8 mouse cellular contexts compared by ENCODE assay signal in genomic region chr12:72408111-72408891, GRCm38 (mm10). TPM values are rescaled to one million over a fixed set of nuclear protein-coding genes. Genes with fewer than 3 reads are reported as not detected.
A peak's percentile ranks its signal among the peaks of the same experiment; 100 is the strongest.
DNase-seq lines count a peak whose midpoint lies in the region; ATAC-seq and TF ChIP-seq lines count a peak whose summit lies in the region.

No protein-coding gene starts in this region.

- no peak overlapping the region for H3K27ac ChIP-seq in embryonic facial prominence, embryonic 12.5 days
- H3K27ac ChIP-seq in heart, adult 2 months, result no peak overlapping the region
- no peak overlapping the region for H3K27ac ChIP-seq in kidney, adult 2 months (ENCODE audit: insufficient read depth, low read depth, low read length)
- H3K27ac ChIP-seq in limb, embryonic 13.5 days, result no peak overlapping the region
- peak overlapping the region; percentile 27; the same call in 1 of the 2 replicates for H3K27ac ChIP-seq in midbrain, embryonic 11.5 days (ENCODE audit: low read depth, low read length)
- H3K27ac ChIP-seq in small intestine, adult 2 months (ENCODE audit: insufficient read depth, low read depth, low read length), result no peak overlapping the region

- H3K4me3 ChIP-seq in embryonic facial prominence, embryonic 12.5 days, result peak overlapping the region; percentile 68
- H3K4me3 ChIP-seq in heart, adult 2 months, result peak overlapping the region; percentile 54
- H3K4me3 ChIP-seq in kidney, adult 2 months (ENCODE audit: insufficient read depth, low read depth, low read length), result peak overlapping the region; percentile 38
- H3K4me3 ChIP-seq in limb, embryonic 13.5 days, result peak overlapping the region; percentile 69
- H3K4me3 ChIP-seq in midbrain, embryonic 11.5 days (ENCODE audit: low read depth, low read length), result peak overlapping the region; percentile 65
- peak overlapping the region; percentile 55 for H3K4me3 ChIP-seq in small intestine, adult 2 months (ENCODE audit: low read depth, low read length)

- under 1% methylated on average over 58 of the region's 63 CpGs for WGBS in embryonic facial prominence, embryonic 12.5 days
- WGBS in heart, adult 2 months, result 1% methylated on average over 63 of the region's 63 CpGs
- WGBS in kidney, adult 2 months, result 1% methylated on average over 60 of the region's 63 CpGs
- whole genome bisulfite sequencing in limb, embryonic 13.5 days, result under 1% methylated on average over 61 of the region's 63 CpGs
- WGBS in midbrain, embryonic 11.5 days, result under 1% methylated on average over 62 of the region's 63 CpGs
- under 1% methylated on average over 63 of the region's 63 CpGs for WGBS in small intestine, adult 2 months

- no peaks in the 10 kb centered on the region for H3K36me3 ChIP-seq in embryonic facial prominence, embryonic 12.5 days
- no peaks in the 10 kb centered on the region for H3K36me3 ChIP-seq in heart, adult 2 months (ENCODE audit: control insufficient read depth, insufficient read depth, low read length)
- H3K36me3 ChIP-seq in kidney, adult 2 months (ENCODE audit: control insufficient read depth, insufficient read depth, low read length), result no peaks in the 10 kb centered on the region
- H3K36me3 ChIP-seq in limb, embryonic 13.5 days, result no peaks in the 10 kb centered on the region
- H3K36me3 ChIP-seq in midbrain, embryonic 11.5 days (ENCODE audit: control insufficient read depth, insufficient read depth, low read length), result no peaks in the 10 kb centered on the region
- H3K36me3 ChIP-seq in small intestine, adult 2 months (ENCODE audit: control insufficient read depth, insufficient read depth, low read length), result no peaks in the 10 kb centered on the region

- peak overlapping the region; percentile 98 for H3K4me2 ChIP-seq in embryonic facial prominence, embryonic 12.5 days (replicated peaks)
- H3K4me2 ChIP-seq in limb, embryonic 13.5 days (replicated peaks), result peak overlapping the region; percentile 99
- peak overlapping the region; percentile 95 for H3K4me2 ChIP-seq in midbrain, embryonic 11.5 days

- no peaks in the 10 kb centered on the region for H3K9me3 ChIP-seq in embryonic facial prominence, embryonic 12.5 days
- no peaks in the 10 kb centered on the region for H3K9me3 ChIP-seq in limb, embryonic 13.5 days
- no peaks in the 10 kb centered on the region for H3K9me3 ChIP-seq in midbrain, embryonic 11.5 days (ENCODE audit: control insufficient read depth, low read length)

- peak; percentile 70 for DNase-seq in layer of hippocampus, adult 11-12 months (ENCODE audit: low spot score)
- no peak for DNase-seq in layer of hippocampus, adult 9-10 months (ENCODE audit: low spot score)
- peak; percentile 58 to 73 for DNase-seq in heart, adult 2 months
- DNase-seq in kidney, adult 2 months, result peak; percentile 11
- peak; percentile 97 for DNase-seq in midbrain, embryonic 11.5 days (ENCODE audit: low spot score, missing footprints)

- TF ChIP-seq EP300 in heart, adult 2 months (IDR thresholded peaks at IDR 0.05; ENCODE audit: insufficient read depth, low read depth, low read length), result no peak

- H3K27me3 ChIP-seq in embryonic facial prominence, embryonic 12.5 days, result peaks cover 33% of the 10 kb centered on the region
- H3K27me3 ChIP-seq in heart, adult 2 months (ENCODE audit: control insufficient read depth, insufficient read depth, low read length), result peaks cover 6% of the 10 kb centered on the region
- H3K27me3 ChIP-seq in kidney, adult 2 months (replicated peaks; ENCODE audit: control insufficient read depth, insufficient read depth, low read length), result no peaks in the 10 kb centered on the region; the same call in 1 of the 2 replicates
- peaks cover 44% of the 10 kb centered on the region for H3K27me3 ChIP-seq in limb, embryonic 13.5 days
- H3K27me3 ChIP-seq in midbrain, embryonic 11.5 days (ENCODE audit: control insufficient read depth, insufficient read depth, low read length), result peaks cover 17% of the 10 kb centered on the region; the same call in 1 of the 2 replicates
- H3K27me3 ChIP-seq in small intestine, adult 2 months (ENCODE audit: control insufficient read depth, insufficient read depth, low read length), result peaks cover 23% of the 10 kb centered on the region

- ATAC-seq in embryonic facial prominence, embryonic 12.5 days (ENCODE audit: insufficient number of reproducible peaks, insufficient read depth, low FRiP score, low TSS enrichment), result peak; percentile 81; the same call in 1 of the 2 replicates
- peak; percentile 79 for ATAC-seq in limb, embryonic 13.5 days (ENCODE audit: low FRiP score, low read depth)
- ATAC-seq in midbrain, embryonic 11.5 days (ENCODE audit: low FRiP score), result peak; percentile 88

- H3K9ac ChIP-seq in embryonic facial prominence, embryonic 12.5 days, result peak overlapping the region; percentile 52
- peak overlapping the region; percentile 65 for H3K9ac ChIP-seq in heart, adult 2 months (ENCODE audit: low read depth, low read length)
- peak overlapping the region; percentile 70 for H3K9ac ChIP-seq in limb, embryonic 13.5 days
- H3K9ac ChIP-seq in midbrain, embryonic 11.5 days (ENCODE audit: low read length), result peak overlapping the region; percentile 67

- no peak for TF ChIP-seq POLR2A in heart, adult 2 months (IDR thresholded peaks at IDR 0.05; ENCODE audit: insufficient read depth, low read depth, low read length)
- no peak for TF ChIP-seq POLR2A in kidney, adult 2 months (IDR thresholded peaks at IDR 0.05; ENCODE audit: low read depth, low read length)
- no peak for TF ChIP-seq POLR2A in small intestine, adult 2 months (IDR thresholded peaks at IDR 0.05; ENCODE audit: low read depth, low read length)

- H3K4me1 ChIP-seq in embryonic facial prominence, embryonic 12.5 days, result peaks cover 11% of the 10 kb centered on the region
- peaks cover 1% of the 10 kb centered on the region; the same call in 1 of the 2 replicates for H3K4me1 ChIP-seq in heart, adult 2 months (ENCODE audit: control insufficient read depth, insufficient read depth, low read length)
- H3K4me1 ChIP-seq in kidney, adult 2 months (ENCODE audit: control insufficient read depth, insufficient read depth, low read length), result no peaks in the 10 kb centered on the region
- peaks cover 14% of the 10 kb centered on the region for H3K4me1 ChIP-seq in limb, embryonic 13.5 days
- H3K4me1 ChIP-seq in midbrain, embryonic 11.5 days (ENCODE audit: control insufficient read depth, insufficient read depth, low read length), result peaks cover 13% of the 10 kb centered on the region
- no peaks in the 10 kb centered on the region for H3K4me1 ChIP-seq in small intestine, adult 2 months (ENCODE audit: control insufficient read depth, insufficient read depth, insufficient read length, low read length)

- no peak for TF ChIP-seq CTCF in heart, adult 2 months (IDR thresholded peaks at IDR 0.05)
- TF ChIP-seq CTCF in kidney, adult 2 months (conservative IDR thresholded peaks at IDR 0.05; ENCODE audit: insufficient read depth, insufficient read length, low read depth, low read length), result no peak
- TF ChIP-seq CTCF in small intestine, adult 2 months (IDR thresholded peaks at IDR 0.05; ENCODE audit: extremely low read depth, insufficient read length, insufficient replicate concordance, low read depth, low read length), result no peak

- no peaks in the 10 kb centered on the region for H3K79me2 ChIP-seq in heart, adult 2 months (replicated peaks; ENCODE audit: control insufficient read depth, insufficient read depth, low read length)

- intact Hi-C loops in heart, adult 2 months (cut with DNase I), result no loop called here

RNA-seq across cellular contexts. Expression of gene Rtn1, which starts 0.6 kb away (rescaled TPM):
- polyA plus RNA-seq in embryonic facial prominence, embryonic 12.5 days (2016; fragmentation: Nextera tagmentation; extraction: Ambion mirVana), result 89.3 and 111 TPM in 2 replicates
- total RNA-seq in heart, adult 2 months (2021), result 1 to 10 TPM; 2.9 to 3.8 TPM
- polyA plus RNA-seq in heart, adult 2 months (2012; rRNA removed), result 3.5 and 4.2 TPM in 2 replicates
- polyA plus RNA-seq in kidney, adult 2 months (2012; rRNA removed), result 3.0 and 5.6 TPM in 2 replicates
- polyA plus RNA-seq in limb, embryonic 13.5 days (2015; fragmentation: Nextera tagmentation; extraction: Ambion mirVana), result 7.3 and 11.2 TPM in 2 replicates
- 332 and 335 TPM in 2 replicates for polyA plus RNA-seq in midbrain, embryonic 11.5 days (2014; fragmentation: Nextera tagmentation; extraction: Ambion mirVana)
- 3.1 and 4.1 TPM in 2 replicates for polyA plus RNA-seq in small intestine, adult 2 months (2012; rRNA removed)

RNA-seq across cellular contexts. Expression of gene Lrrc9, which starts 33.4 kb away (rescaled TPM):
- polyA plus RNA-seq in embryonic facial prominence, embryonic 12.5 days (2016; fragmentation: Nextera tagmentation; extraction: Ambion mirVana), result 1.3 and 2.4 TPM in 2 replicates
- under 1 TPM; 0.10 to 0.14 TPM for total RNA-seq in heart, adult 2 months (2021)
- polyA plus RNA-seq in heart, adult 2 months (2012; rRNA removed), result 0.08 and 0.12 TPM in 2 replicates
- polyA plus RNA-seq in kidney, adult 2 months (2012; rRNA removed), result 0.07 TPM in 1 of 2 replicates, not detected in the other
- polyA plus RNA-seq in limb, embryonic 13.5 days (2015; fragmentation: Nextera tagmentation; extraction: Ambion mirVana), result 0.43 and 0.59 TPM in 2 replicates
- polyA plus RNA-seq in midbrain, embryonic 11.5 days (2014; fragmentation: Nextera tagmentation; extraction: Ambion mirVana), result 1.5 and 1.9 TPM in 2 replicates
- polyA plus RNA-seq in small intestine, adult 2 months (2012; rRNA removed), result 0.09 TPM in 1 of 2 replicates, not detected in the other
